Mouse (Mus musculus) central nervous system, embryonic 18 days (tissue): Measurements from ENCODE around the gene Vmn2r3. TPM values are rescaled to one million over a fixed set of nuclear protein-coding genes. Genes with fewer than 3 reads are reported as not detected.

ENCODE experiments used
- polyA plus RNA-seq: library from polyadenylated mRNA; depleted of rRNA; stranded (reverse); fragments of >200 nt; gene quantifications from 2 replicates; pipeline ENCODE4 v1.2.3, GENCODE M21; 2012; rRNA removed

The Vmn2r3 gene
- not detected in 2 replicates for polyA plus RNA-seq

DNA sequence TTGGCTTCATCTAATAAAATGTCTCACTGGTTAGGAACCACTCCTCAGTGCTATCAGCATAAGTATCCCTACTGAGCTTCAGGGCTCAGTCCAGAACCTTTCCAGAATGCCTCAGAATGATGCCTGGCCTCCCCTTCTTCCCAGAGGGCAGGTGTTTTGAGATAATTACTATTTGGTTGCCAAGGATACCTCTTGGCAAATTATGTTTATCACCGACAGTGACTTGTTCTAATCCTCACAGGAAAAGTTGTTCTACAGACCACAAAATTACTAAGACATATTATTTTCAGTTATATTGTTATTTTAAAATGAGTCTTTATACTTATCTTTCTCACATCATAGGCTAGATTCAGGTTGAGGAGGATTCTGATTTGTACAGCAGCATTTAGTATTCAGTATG, at the start of gene Vmn2r3:
TSS of gene Vmn2r3 (minus strand) at position 101 of the 400 bp plus-strand sequence.

Other genes starting within 250 kb of the Vmn2r3 start
- gene Vmn2r1, start 208.2 kb downstream of the Vmn2r3 start, polyA plus RNA-seq, result 0.51 and 0.54 TPM in 2 replicates
- gene Vmn2r2, start 147.8 kb downstream of the Vmn2r3 start, polyA plus RNA-seq, result 0.01 TPM in 1 of 2 replicates, not detected in the other
- not detected in 2 replicates for gene Vmn2r4, start 125.7 kb upstream of the Vmn2r3 start, polyA plus RNA-seq
- gene Vmn2r5, start 220.1 kb upstream of the Vmn2r3 start, polyA plus RNA-seq, result 0.01 TPM in 1 of 2 replicates, not detected in the other